Mouse (Mus musculus) heart, embryonic 10.5 days (tissue): ENCODE results near the gene Bdh1. TPM values are rescaled to one million over a fixed set of nuclear protein-coding genes. Genes with fewer than 3 reads are reported as not detected.
A peak's percentile ranks its signal among the peaks of the same experiment; 100 is the strongest.
"Not testable (repeated sequence)": the region's sequence is repeated elsewhere in the genome, so short reads cannot be mapped to it uniquely, and the experiment has no call there.

Experiments used
- DNase-seq: peaks from one replicate; pipeline ENCODE4 v3.0.0-alpha.2; 2017; ENCODE audit warnings: low spot score
- H3K27ac ChIP-seq: fragments of 300-500 bp; sonication (generic); 2 replicates; pipeline ENCODE4 v1.5.1; 2016; ENCODE audit warnings: mild to moderate bottlenecking
- H3K27me3 ChIP-seq: fragments of 300-500 bp; sonication (generic); 2 replicates; pipeline ENCODE4 v1.6.1; 2016; ENCODE audit warnings: mild to moderate bottlenecking; ENCODE audit not compliant: poor library complexity, insufficient read depth, severe bottlenecking
- H3K36me3 ChIP-seq: fragments of 300-500 bp; sonication (generic); 2 replicates; pipeline ENCODE4 v1.6.1; 2016; ENCODE audit warnings: mild to moderate bottlenecking, moderate library complexity
- H3K4me1 ChIP-seq: fragments of 300-500 bp; sonication (generic); 2 replicates; pipeline ENCODE4 v1.6.1; 2016; ENCODE audit warnings: mild to moderate bottlenecking
- H3K4me3 ChIP-seq: fragments of 300-500 bp; sonication (generic); 2 replicates; pipeline ENCODE4 v1.5.1; 2016; ENCODE audit warnings: mild to moderate bottlenecking, moderate library complexity
- H3K9me3 ChIP-seq: fragments of 300-500 bp; sonication (generic); 2 replicates; pipeline ENCODE4 v1.6.1; 2016; ENCODE audit warnings: mild to moderate bottlenecking, moderate library complexity
- WGBS: fragments of 180-500 bp; shearing (Covaris S2); methylation state at CpG from one replicate; pipeline ENCODE4 v1.1.7; 2016; 5-methylcytosine and 5-hydroxymethylcytosine counted together
- polyA plus RNA-seq: library from polyadenylated mRNA; unstranded; fragments of >200 nt; fragmentation: Nextera tagmentation; extraction: Ambion mirVana; gene quantifications from 2 replicates; pipeline ENCODE4 v1.2.1, GENCODE M21; 2016

Bdh1 gene
- polyA plus RNA-seq, 1 experiment from 2014 or later = 10.7 TPM

- WGBS = 3% methylated on average over 17 of the region's 17 CpGs
- H3K36me3 ChIP-seq = no peaks in the 10 kb centered on the region
- peak overlapping the region; percentile 56 for H3K4me3 ChIP-seq
- peaks cover 27% of the 10 kb centered on the region for H3K27me3 ChIP-seq
- DNase-seq = peak; percentile 91
- H3K27ac ChIP-seq = peak overlapping the region; percentile 87
- H3K4me1 ChIP-seq = peaks cover 44% of the 10 kb centered on the region
- no peaks in the 10 kb centered on the region for H3K9me3 ChIP-seq
These were observed 36.3 kb downstream of the Bdh1 start for GRCm38 (mm10) chr16:31458229-31458918.

- Histone ChIP-seq H3K9me3 (no peaks in the 10 kb centered on the region), H3K4me3 (peak overlapping the region; percentile 27; the same call in 1 of the 2 replicates), H3K4me1 (peaks cover 37% of the 10 kb centered on the region), H3K27me3 (peaks cover 27% of the 10 kb centered on the region), H3K36me3 (no peaks in the 10 kb centered on the region), H3K27ac (peak overlapping the region; percentile 38; the same call in 1 of the 2 replicates)
- WGBS = 16% methylated on average over 10 of the region's 10 CpGs
- DNase-seq = no peak
These were observed 37.9 kb downstream of the Bdh1 start for GRCm38 (mm10) chr16:31459968-31460461.

DNA sequence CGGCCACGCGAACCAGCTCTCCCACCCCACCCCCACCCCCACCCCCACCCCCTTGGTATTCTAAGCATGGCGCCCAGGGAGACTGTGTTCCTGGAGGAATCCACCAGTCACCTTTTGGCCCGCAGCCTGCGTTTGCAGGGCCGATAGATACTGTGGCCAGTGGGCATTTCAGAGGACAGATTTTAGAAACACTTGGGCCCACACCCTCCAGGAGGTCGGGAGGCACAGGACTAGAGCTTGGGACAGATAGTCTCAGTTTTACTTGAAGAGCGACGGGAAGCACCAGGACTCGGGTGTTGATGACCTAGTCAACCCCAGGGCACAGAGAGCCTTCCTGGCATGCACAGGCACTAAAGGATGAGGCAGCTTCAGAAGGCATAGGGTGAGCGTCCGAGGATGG lies 38.4 kb downstream of the Bdh1 start:
- H3K27ac ChIP-seq = peak overlapping the region; percentile 57; the same call in 1 of the 2 replicates
- WGBS = 35% methylated on average over 13 of the region's 13 CpGs
- DNase-seq = no peak
- H3K27me3 ChIP-seq = peaks cover 27% of the 10 kb centered on the region
- H3K4me1 ChIP-seq = peaks cover 32% of the 10 kb centered on the region
- no peak overlapping the region for H3K4me3 ChIP-seq
- no peaks in the 10 kb centered on the region for H3K9me3 ChIP-seq
- no peaks in the 10 kb centered on the region for H3K36me3 ChIP-seq

- H3K27ac ChIP-seq = no peak overlapping the region
- H3K4me3 ChIP-seq = no peak overlapping the region
- H3K9me3 ChIP-seq = no peaks in the 10 kb centered on the region
- H3K36me3 ChIP-seq = no peaks in the 10 kb centered on the region
- WGBS = 59% methylated on average over 5 of the region's 5 CpGs
- no peak for DNase-seq
- peaks cover 27% of the 10 kb centered on the region for H3K4me1 ChIP-seq
- peaks cover 27% of the 10 kb centered on the region for H3K27me3 ChIP-seq
These were observed 39.0 kb downstream of the Bdh1 start for GRCm38 (mm10) chr16:31461046-31461445.

GRCm38 (mm10) chr16:31462113-31462687 lies 40.1 kb downstream of the Bdh1 start:
- peak; percentile 75 for DNase-seq
- Histone ChIP-seq H3K9me3 (no peaks in the 10 kb centered on the region), H3K36me3 (no peaks in the 10 kb centered on the region), H3K27ac (no peak overlapping the region), H3K4me1 (peaks cover 25% of the 10 kb centered on the region), H3K4me3 (no peak overlapping the region), H3K27me3 (peaks cover 27% of the 10 kb centered on the region)
- WGBS = 12% methylated on average over 12 of the region's 12 CpGs

DNA sequence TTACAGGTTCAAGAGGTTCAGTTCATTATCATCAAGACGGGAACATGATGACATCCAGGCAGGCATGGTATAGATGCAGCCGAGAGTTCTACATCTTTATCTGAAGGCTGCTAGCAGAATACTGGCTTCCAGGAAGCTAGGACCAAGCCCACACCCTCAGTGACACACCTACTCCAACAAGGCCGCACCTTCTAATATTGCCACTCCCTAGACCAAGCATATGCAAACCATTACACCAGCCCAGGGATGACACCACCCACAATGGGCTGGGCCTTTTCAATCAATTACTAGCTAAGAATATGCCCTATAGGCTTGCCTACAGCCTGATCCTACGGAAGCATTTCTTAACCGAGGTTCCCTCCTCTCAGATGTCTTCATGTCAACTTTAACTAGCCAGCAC lies 42.9 kb downstream of the Bdh1 start:
- H3K4me3 ChIP-seq = no peak overlapping the region
- WGBS = 78% methylated on average over 5 of the region's 5 CpGs
- no peaks in the 10 kb centered on the region for H3K9me3 ChIP-seq
- H3K4me1 ChIP-seq = peaks cover 16% of the 10 kb centered on the region
- peak; percentile 86 for DNase-seq
- H3K36me3 ChIP-seq = no peaks in the 10 kb centered on the region
- peaks cover 23% of the 10 kb centered on the region for H3K27me3 ChIP-seq
- no peak overlapping the region for H3K27ac ChIP-seq

DNA sequence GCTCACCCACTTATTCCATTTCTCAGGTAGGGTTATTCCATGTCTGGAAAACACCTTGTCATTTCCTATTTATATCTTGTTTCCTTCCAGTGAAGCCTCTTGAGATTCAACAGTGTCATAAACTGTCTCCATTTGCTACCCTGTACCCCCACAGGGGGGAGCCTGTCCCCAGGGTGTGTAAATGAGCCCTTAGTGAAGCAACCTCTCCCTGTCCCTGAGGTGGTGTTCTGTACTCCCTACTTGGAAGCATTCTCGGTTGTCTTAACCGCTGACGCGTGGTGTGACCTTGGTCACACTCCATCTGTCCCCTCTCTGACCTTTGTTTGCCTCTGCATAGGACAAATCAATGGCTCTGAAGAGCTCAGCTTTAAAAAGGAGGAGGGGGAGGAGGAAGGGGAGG lies 43.5 kb downstream of the Bdh1 start:
- Histone ChIP-seq H3K27ac (no peak overlapping the region), H3K4me1 (peaks cover 14% of the 10 kb centered on the region), H3K27me3 (peaks cover 16% of the 10 kb centered on the region), H3K4me3 (no peak overlapping the region), H3K36me3 (no peaks in the 10 kb centered on the region), H3K9me3 (no peaks in the 10 kb centered on the region)
- peak; percentile 83 for DNase-seq
- WGBS = 37% methylated on average over 4 of the region's 4 CpGs

DNA sequence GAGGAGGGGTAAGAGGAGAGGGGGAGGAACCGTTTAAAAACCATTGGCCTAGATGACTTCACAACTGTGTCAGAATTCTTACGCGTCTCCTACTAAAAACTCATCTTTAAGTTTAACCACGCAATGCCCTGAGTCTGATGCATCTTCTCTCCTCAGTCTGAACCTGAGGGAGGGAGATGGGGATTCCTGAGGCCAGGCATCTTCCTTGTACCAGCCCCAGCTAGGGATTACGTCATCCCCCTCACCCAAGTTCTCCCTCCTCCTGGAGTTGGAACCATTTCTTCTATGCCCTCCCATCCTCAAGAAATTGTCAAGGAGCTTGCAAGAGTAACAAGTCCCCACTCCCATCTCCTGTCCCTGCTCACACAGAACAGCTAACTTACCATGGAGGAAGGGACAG lies 44.0 kb downstream of the Bdh1 start:
- peaks cover 12% of the 10 kb centered on the region for H3K27me3 ChIP-seq
- peaks cover 16% of the 10 kb centered on the region for H3K4me1 ChIP-seq
- H3K4me3 ChIP-seq = no peak overlapping the region
- H3K27ac ChIP-seq = no peak overlapping the region
- no peak for DNase-seq
- H3K9me3 ChIP-seq = no peaks in the 10 kb centered on the region
- WGBS = 85% methylated on average over 5 of the region's 5 CpGs
- no peaks in the 10 kb centered on the region for H3K36me3 ChIP-seq

DNA sequence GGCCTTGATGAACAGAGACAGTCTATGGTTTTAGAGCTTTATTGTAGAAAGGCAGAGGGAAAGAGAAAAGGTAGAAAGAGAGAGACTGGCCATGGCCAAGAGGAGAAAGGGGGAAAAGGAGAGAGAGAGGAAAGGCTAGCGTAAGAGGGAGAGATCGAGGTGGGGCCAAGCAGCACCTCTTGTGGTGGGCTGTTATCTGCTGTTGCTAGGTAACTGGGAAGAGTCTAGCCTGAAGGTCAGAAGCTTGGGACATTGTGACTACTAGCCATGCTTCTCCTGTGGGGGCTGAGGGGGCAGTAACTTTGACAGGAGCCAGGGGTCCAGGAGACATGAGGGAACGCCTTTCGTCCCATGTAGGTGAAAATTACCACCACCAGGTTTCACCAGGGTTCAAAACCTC lies 48.7 kb downstream of the Bdh1 start:
- peak; percentile 73 for DNase-seq
- H3K27ac ChIP-seq, H3K9me3 ChIP-seq, H3K27me3 ChIP-seq, H3K36me3 ChIP-seq, H3K4me3 ChIP-seq: not testable (repeated sequence)
- WGBS = 49% methylated on average over 4 of the region's 4 CpGs
- H3K4me1 ChIP-seq = peaks cover 19% of the 10 kb centered on the region

GRCm38 (mm10) chr16:31471994-31472393 lies 49.9 kb downstream of the Bdh1 start:
- Histone ChIP-seq H3K4me1 (peaks cover 22% of the 10 kb centered on the region), H3K9me3 (no peaks in the 10 kb centered on the region), H3K27ac (no peak overlapping the region), H3K27me3 (no peaks in the 10 kb centered on the region), H3K4me3 (no peak overlapping the region), H3K36me3 (no peaks in the 10 kb centered on the region)
- WGBS = 75% methylated on average over 5 of the region's 5 CpGs
- no peak for DNase-seq

DNA sequence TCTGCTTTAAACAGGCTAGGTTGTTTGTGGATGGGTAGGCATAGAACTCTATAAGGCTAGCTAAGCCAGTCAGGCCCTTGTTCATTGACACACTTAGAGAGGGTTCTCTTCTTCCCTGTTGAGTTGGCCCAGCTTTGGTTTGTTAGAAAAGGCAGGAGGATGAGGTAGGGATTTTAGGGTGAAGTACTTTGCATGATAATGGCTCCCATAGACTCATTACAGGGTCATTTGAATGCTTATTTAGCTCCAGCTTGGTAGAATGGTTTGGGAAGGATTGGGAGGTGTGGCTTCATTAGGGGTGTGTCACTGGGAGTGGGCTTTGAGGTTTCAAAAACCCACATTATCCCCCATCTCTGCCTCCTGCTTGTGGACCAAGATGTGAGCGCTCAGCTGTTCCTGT lies 51.1 kb downstream of the Bdh1 start:
- no peak overlapping the region for H3K4me3 ChIP-seq
- 94% methylated on average over 1 of the region's 1 CpGs for WGBS

GRCm38 (mm10) chr16:31475123-31475968 lies 53.3 kb downstream of the Bdh1 start:
- H3K4me3 ChIP-seq = no peak overlapping the region
- no peaks in the 10 kb centered on the region for H3K27me3 ChIP-seq
- H3K27ac ChIP-seq = no peak overlapping the region
- no peaks in the 10 kb centered on the region for H3K36me3 ChIP-seq
- H3K9me3 ChIP-seq = 0 out of 2 replicates have a peak, but pooled peaks cover 3% of the 10 kb centered on the region
- DNase-seq = no peak
- H3K4me1 ChIP-seq = peaks cover 23% of the 10 kb centered on the region
- 58% methylated on average over 9 of the region's 9 CpGs for WGBS

More for the DNA sequence above, 51.1 kb downstream of the Bdh1 start:
- Histone ChIP-seq H3K4me1 (peaks cover 25% of the 10 kb centered on the region), H3K27ac (no peak overlapping the region), H3K36me3 (no peaks in the 10 kb centered on the region), H3K27me3 (no peaks in the 10 kb centered on the region), H3K9me3 (no peaks in the 10 kb centered on the region)
- DNase-seq = no peak
